15 mouse cellular contexts compared by ENCODE assay signal in genomic region chr11:114216493-114216892, GRCm38 (mm10).
DNase-seq lines count a peak whose midpoint lies in the region; ATAC-seq and TF ChIP-seq lines count a peak whose summit lies in the region.
"Had no signal": no experiment of that assay in that cellular context is flagged by ENCODE, and none has a peak within 500 bp of the region (broad histone marks: within the 10 kb centered on the region; RNA-seq: fewer than 3 reads in every experiment).

No protein-coding gene starts in this region.

- intact Hi-C loops in heart, postnatal 25 days (cut with DNase I) = no loop called here

- H3K27me3 ChIP-seq in heart, embryonic 12.5 days (replicated peaks) = no peaks in the 10 kb centered on the region
- peaks cover 45% of the 10 kb centered on the region for H3K27me3 ChIP-seq in midbrain, embryonic 10.5 days (ENCODE audit: low read depth, poor library complexity, severe bottlenecking)
- H3K27me3 ChIP-seq in midbrain, postnatal 0 days (ENCODE audit: insufficient read depth, low read length) = no peaks in the 10 kb centered on the region
- H3K27me3 ChIP-seq in hindbrain, embryonic 16.5 days (replicated peaks; ENCODE audit: control insufficient read depth, insufficient read depth, low read length) = no peaks in the 10 kb centered on the region
- H3K27me3 ChIP-seq in neural tube, embryonic 14.5 days (ENCODE audit: control insufficient read depth, insufficient read depth, low read length) = no peaks in the 10 kb centered on the region

- H3K36me3 ChIP-seq in heart, embryonic 12.5 days = no peaks in the 10 kb centered on the region
- no peaks in the 10 kb centered on the region for H3K36me3 ChIP-seq in midbrain, embryonic 10.5 days
- H3K36me3 ChIP-seq in midbrain, postnatal 0 days (ENCODE audit: insufficient read depth, low read length) = no peaks in the 10 kb centered on the region
- no peaks in the 10 kb centered on the region for H3K36me3 ChIP-seq in hindbrain, embryonic 16.5 days (ENCODE audit: control insufficient read depth, insufficient read depth, low read length)
- no peaks in the 10 kb centered on the region for H3K36me3 ChIP-seq in neural tube, embryonic 14.5 days (ENCODE audit: control insufficient read depth, insufficient read depth, low read length)

- no peak for ATAC-seq in heart, embryonic 12.5 days (ENCODE audit: insufficient number of reproducible peaks, low FRiP score)
- ATAC-seq in midbrain, postnatal 0 days (ENCODE audit: low FRiP score) = no peak
- peak; percentile 66; the same call in 1 of the 2 replicates for ATAC-seq in hindbrain, embryonic 16.5 days
- ATAC-seq in neural tube, embryonic 14.5 days (ENCODE audit: low read depth) = peak; percentile 51; the same call in 1 of the 2 replicates

- no peak overlapping the region for H3K27ac ChIP-seq in heart, embryonic 12.5 days (ENCODE audit: poor library complexity, severe bottlenecking)
- H3K27ac ChIP-seq in midbrain, embryonic 10.5 days (replicated peaks) = peak overlapping the region; percentile 80
- H3K27ac ChIP-seq in midbrain, postnatal 0 days (ENCODE audit: low read depth, low read length) = no peak overlapping the region
- no peak overlapping the region for H3K27ac ChIP-seq in hindbrain, embryonic 16.5 days (ENCODE audit: low read depth, low read length)
- H3K27ac ChIP-seq in neural tube, embryonic 14.5 days (ENCODE audit: low read depth, low read length) = no peak overlapping the region

- H3K4me1 ChIP-seq in heart, embryonic 12.5 days (replicated peaks) = peaks cover 35% of the 10 kb centered on the region
- peaks cover 40% of the 10 kb centered on the region for H3K4me1 ChIP-seq in midbrain, embryonic 10.5 days
- H3K4me1 ChIP-seq in midbrain, postnatal 0 days (ENCODE audit: insufficient read depth, low read length) = peaks cover 10% of the 10 kb centered on the region
- peaks cover 19% of the 10 kb centered on the region for H3K4me1 ChIP-seq in hindbrain, embryonic 16.5 days (ENCODE audit: control insufficient read depth, insufficient read depth, low read depth, low read length)
- peaks cover 20% of the 10 kb centered on the region for H3K4me1 ChIP-seq in neural tube, embryonic 14.5 days (ENCODE audit: control insufficient read depth, insufficient read depth, low read length)

- 0 out of 2 replicates have a peak, but pooled peaks cover 4% of the 10 kb centered on the region for H3K9me3 ChIP-seq in heart, embryonic 12.5 days (replicated peaks)
- H3K9me3 ChIP-seq in midbrain, embryonic 10.5 days (replicated peaks) = no peaks in the 10 kb centered on the region
- no peaks in the 10 kb centered on the region for H3K9me3 ChIP-seq in midbrain, postnatal 0 days (ENCODE audit: low read length)
- no peaks in the 10 kb centered on the region; the same call in 1 of the 2 replicates for H3K9me3 ChIP-seq in hindbrain, embryonic 16.5 days (ENCODE audit: control insufficient read depth, low read length)
- no peaks in the 10 kb centered on the region for H3K9me3 ChIP-seq in neural tube, embryonic 14.5 days (ENCODE audit: control insufficient read depth, low read length)

- no peak overlapping the region for H3K4me3 ChIP-seq in heart, embryonic 12.5 days
- peak overlapping the region; percentile 50 for H3K4me3 ChIP-seq in midbrain, embryonic 10.5 days
- no peak overlapping the region for H3K4me3 ChIP-seq in midbrain, postnatal 0 days (ENCODE audit: low read depth, low read length)
- no peak overlapping the region for H3K4me3 ChIP-seq in hindbrain, embryonic 16.5 days (ENCODE audit: low read length)
- no peak overlapping the region for H3K4me3 ChIP-seq in neural tube, embryonic 14.5 days (ENCODE audit: low read depth, low read length)
- H3K4me3 ChIP-seq: erythroblast, embryonic 14.5 days had no signal

- H3K4me2 ChIP-seq in heart, embryonic 12.5 days = peak overlapping the region; percentile 72
- no peak overlapping the region for H3K4me2 ChIP-seq in midbrain, postnatal 0 days (ENCODE audit: low read depth, low read length, poor library complexity, severe bottlenecking)
- peak overlapping the region; percentile 37; the same call in 1 of the 2 replicates for H3K4me2 ChIP-seq in hindbrain, embryonic 16.5 days (ENCODE audit: low read length)
- H3K4me2 ChIP-seq in neural tube, embryonic 14.5 days (ENCODE audit: low read depth, low read length) = no peak overlapping the region

- no peak overlapping the region for H3K9ac ChIP-seq in heart, embryonic 12.5 days
- H3K9ac ChIP-seq in midbrain, postnatal 0 days (replicated peaks; ENCODE audit: low read length, poor library complexity, severe bottlenecking) = no peak overlapping the region
- H3K9ac ChIP-seq in hindbrain, embryonic 16.5 days (ENCODE audit: low read depth, low read length) = 0 out of 2 replicates have a peak overlapping the region, but pooled peaks have one; percentile 8
- 0 out of 2 replicates have a peak overlapping the region, but pooled peaks have one; percentile 25 for H3K9ac ChIP-seq in neural tube, embryonic 14.5 days (replicated peaks; ENCODE audit: low read depth, low read length)

- TF ChIP-seq CTCF in midbrain, postnatal 0 days (IDR thresholded peaks at IDR 0.05) = no peak

- DNase-seq in heart, postnatal 25 days (ENCODE audit: low spot score) = no peak
- DNase-seq in midbrain, embryonic 10.5 days (ENCODE audit: low spot score) = peak; percentile 18
- no peak for DNase-seq in midbrain, postnatal 0 days (ENCODE audit: low spot score)
- DNase-seq in layer of hippocampus, postnatal 25 days (ENCODE audit: extremely low spot score in 1 of 2, low spot score in 1 of 2) = no peak
- no peak for DNase-seq in left cerebral cortex, adult 9 months (ENCODE audit: low spot score in 2 of 2)
- DNase-seq: adrenal gland, adult 8-10 months; cerebellum, postnatal 14 days; gastrocnemius, postnatal 36 days; kidney, postnatal 14 days; right cerebral cortex, postnatal 14 days; thymus, adult 18-20 months had no signal

- WGBS in heart, embryonic 12.5 days = 7% methylated on average over 7 of the region's 7 CpGs
- WGBS in midbrain, embryonic 10.5 days = 6% methylated on average over 7 of the region's 7 CpGs
- WGBS in midbrain, postnatal 0 days = 12% methylated on average over 7 of the region's 7 CpGs
- WGBS in hindbrain, embryonic 16.5 days = 7% methylated on average over 7 of the region's 7 CpGs
- WGBS in neural tube, embryonic 14.5 days = 3% methylated on average over 7 of the region's 7 CpGs

Comparison
In these comparisons a context has a peak if more than half of its experiments do, and no peak if none do; other contexts are left out.
1. ATAC-seq: peak in hindbrain, embryonic 16.5 days (single experiment) and neural tube, embryonic 14.5 days (single experiment); none in heart, embryonic 12.5 days (single experiment) and midbrain, postnatal 0 days (single experiment).
2. H3K4me2 ChIP-seq: peak in heart, embryonic 12.5 days (single experiment) and hindbrain, embryonic 16.5 days (single experiment); none in midbrain, postnatal 0 days (single experiment) and neural tube, embryonic 14.5 days (single experiment).
3. H3K9ac ChIP-seq: peak in hindbrain, embryonic 16.5 days (single experiment) and neural tube, embryonic 14.5 days (single experiment); none in heart, embryonic 12.5 days (single experiment) and midbrain, postnatal 0 days (single experiment).